Mouse (Mus musculus) lung, postnatal 0 days (tissue): Measurements from ENCODE around the gene Cdc14a. TPM values are rescaled to one million over a fixed set of nuclear protein-coding genes. Genes with fewer than 3 reads are reported as not detected.

Experiments
- ATAC-seq: fragments of 200-750 bp; cut with Nextera tagmentation; 2 replicates; pipeline ENCODE4 v1.8.0; 2017; ENCODE audit warnings: moderate library complexity
- DNase-seq: peaks from one replicate; pipeline ENCODE4 v3.0.0-alpha.2; 2016; ENCODE audit warnings: low spot score
- H3K27ac ChIP-seq: fragments of 300-500 bp; sonication (generic); 2 replicates; pipeline ENCODE4 v1.5.1; 2014; ENCODE audit warnings: antibody characterized with exemption, mild to moderate bottlenecking, low read length, mixed read lengths
- H3K27me3 ChIP-seq: fragments of 300-500 bp; sonication (generic); replicated peaks from 2 replicates; pipeline ENCODE4 v1.6.1; 2014; ENCODE audit warnings: low read length, mixed read lengths; ENCODE audit not compliant: insufficient read depth
- H3K36me3 ChIP-seq: fragments of 300-500 bp; sonication (generic); 2 replicates; pipeline ENCODE4 v1.6.1; 2014; ENCODE audit warnings: low read length, mixed read lengths; ENCODE audit not compliant: insufficient read depth
- H3K4me1 ChIP-seq: fragments of 300-500 bp; sonication (generic); 2 replicates; pipeline ENCODE4 v1.6.1; 2014; ENCODE audit warnings: antibody characterized with exemption, low read depth, low read length, mixed read lengths; ENCODE audit not compliant: insufficient read depth
- H3K4me2 ChIP-seq: fragments of 300-500 bp; sonication (generic); replicated peaks from 2 replicates; pipeline ENCODE4 v1.6.1; 2014; ENCODE audit warnings: low read depth, mild to moderate bottlenecking, low read length, moderate library complexity, mixed read lengths
- H3K4me3 ChIP-seq: fragments of 300-500 bp; sonication (generic); 2 replicates; pipeline ENCODE4 v1.5.1; 2014; ENCODE audit warnings: low read depth, low read length
- H3K9ac ChIP-seq: fragments of 300-500 bp; sonication (generic); replicated peaks from 2 replicates; pipeline ENCODE4 v1.6.1; 2014; ENCODE audit warnings: low read depth, mild to moderate bottlenecking
- H3K9me3 ChIP-seq: fragments of 300-500 bp; sonication (generic); 2 replicates; pipeline ENCODE4 v1.6.1; 2016; ENCODE audit warnings: low read length, mixed read lengths
- CTCF ChIP-seq: IDR thresholded peaks from 2 replicates; pipeline ENCODE4 v1.5.1; 2016; ENCODE audit warnings: antibody characterized with exemption, mild to moderate bottlenecking
- EP300 ChIP-seq: IDR thresholded peaks from 2 replicates; pipeline ENCODE4 v1.6.1; 2016; ENCODE audit warnings: antibody characterized with exemption, mild to moderate bottlenecking, control low read depth
- WGBS: fragments of 180-500 bp; shearing (Covaris S2); extraction: QIAGEN DNeasy Blood & Tissue Kit; methylation state at CpG from one replicate; pipeline ENCODE4 v1.1.7; 2014; 5-methylcytosine and 5-hydroxymethylcytosine counted together
- polyA plus RNA-seq: library from polyadenylated mRNA; unstranded; fragments of >200 nt; fragmentation: Nextera tagmentation; extraction: Ambion mirVana; gene quantifications from 2 replicates; pipeline ENCODE4 v1.2.1, GENCODE M21; 2015

Cdc14a gene
- polyA plus RNA-seq, 1 experiment from 2014 or later: 8.2 TPM

- Histone ChIP-seq H3K36me3 (no peaks in the 10 kb centered on the region), H3K4me3 (no peak overlapping the region), H3K4me2 (no peak overlapping the region), H3K27me3 (no peaks in the 10 kb centered on the region), H3K4me1 (no peaks in the 10 kb centered on the region), H3K27ac (no peak overlapping the region), H3K9me3 (no peaks in the 10 kb centered on the region), H3K9ac (no peak overlapping the region)
- 54% methylated on average over 3 of the region's 3 CpGs for WGBS
- TF ChIP-seq EP300: no peak
- no peak for ATAC-seq
- DNase-seq: no peak
Observed at GRCm38 (mm10) chr3:116434757-116435156, 10.9 kb upstream of the Cdc14a start.

GRCm38 (mm10) chr3:116425901-116426300, 2.1 kb upstream of the Cdc14a start:
- WGBS: 95% methylated on average over 6 of the region's 6 CpGs
- DNase-seq (no peak), ATAC-seq (no peak)
- Histone ChIP-seq H3K27ac (no peak overlapping the region), H3K27me3 (no peaks in the 10 kb centered on the region), H3K9ac (no peak overlapping the region), H3K4me3 (no peak overlapping the region), H3K4me2 (no peak overlapping the region), H3K9me3 (no peaks in the 10 kb centered on the region), H3K4me1 (peaks cover 4% of the 10 kb centered on the region; the same call in 1 of the 2 replicates), H3K36me3 (no peaks in the 10 kb centered on the region)
- TF ChIP-seq CTCF (no peak), EP300 (no peak)

GRCm38 (mm10) chr3:116424973-116425284, 1.1 kb upstream of the Cdc14a start:
- H3K27me3 ChIP-seq: no peaks in the 10 kb centered on the region
- H3K9me3 ChIP-seq: no peaks in the 10 kb centered on the region
- peak overlapping the region; percentile 80 for H3K27ac ChIP-seq
- peaks cover 4% of the 10 kb centered on the region; the same call in 1 of the 2 replicates for H3K4me1 ChIP-seq
- peak overlapping the region; percentile 82 for H3K4me3 ChIP-seq
- ATAC-seq (peak; percentile 78), DNase-seq (peak; percentile 97)
- no peaks in the 10 kb centered on the region for H3K36me3 ChIP-seq
- H3K4me2 ChIP-seq: peak overlapping the region; percentile 99
- TF ChIP-seq EP300: no peak
- TF ChIP-seq CTCF: peak; percentile 84
- peak overlapping the region; percentile 63; the same call in 1 of the 2 replicates for H3K9ac ChIP-seq
- WGBS: 0% methylated on average over 11 of the region's 11 CpGs

- H3K9ac ChIP-seq: peak overlapping the region; percentile 63
- 2% methylated on average over 30 of the region's 32 CpGs for WGBS
- DNase-seq (peak; percentile 28), ATAC-seq (no peak)
- H3K27ac ChIP-seq: peak overlapping the region; percentile 80
- TF ChIP-seq CTCF: no peak
- TF ChIP-seq EP300: no peak
- H3K4me2 ChIP-seq: peak overlapping the region; percentile 99
- peaks cover 4% of the 10 kb centered on the region; the same call in 1 of the 2 replicates for H3K4me1 ChIP-seq
- H3K4me3 ChIP-seq: peak overlapping the region; percentile 82
- H3K9me3 ChIP-seq: no peaks in the 10 kb centered on the region
- H3K27me3 ChIP-seq: no peaks in the 10 kb centered on the region
- H3K36me3 ChIP-seq: no peaks in the 10 kb centered on the region
Observed at GRCm38 (mm10) chr3:116424160-116424972, 534 bp upstream of the Cdc14a start.

- peak; percentile 66 for TF ChIP-seq CTCF
- TF ChIP-seq EP300: no peak
- H3K4me3 ChIP-seq: peak overlapping the region; percentile 82
- H3K9me3 ChIP-seq: no peaks in the 10 kb centered on the region
- peaks cover 4% of the 10 kb centered on the region; the same call in 1 of the 2 replicates for H3K4me1 ChIP-seq
- H3K4me2 ChIP-seq: peak overlapping the region; percentile 99
- peak overlapping the region; percentile 85; the same call in 1 of the 2 replicates for H3K27ac ChIP-seq
- H3K27me3 ChIP-seq: no peaks in the 10 kb centered on the region
- H3K36me3 ChIP-seq: no peaks in the 10 kb centered on the region
- under 1% methylated on average over 23 of the region's 23 CpGs for WGBS
- no peak for ATAC-seq
- peak; percentile 55 for DNase-seq
- peak overlapping the region; percentile 63 for H3K9ac ChIP-seq
Observed at GRCm38 (mm10) chr3:116422795-116423352, 958 bp downstream of the Cdc14a start.

- no peak for TF ChIP-seq CTCF
- no peak for TF ChIP-seq EP300
- H3K36me3 ChIP-seq: no peaks in the 10 kb centered on the region
- no peaks in the 10 kb centered on the region for H3K27me3 ChIP-seq
- no peak overlapping the region for H3K9ac ChIP-seq
- peaks cover 4% of the 10 kb centered on the region; the same call in 1 of the 2 replicates for H3K4me1 ChIP-seq
- no peak for DNase-seq
- no peak for ATAC-seq
- H3K27ac ChIP-seq: no peak overlapping the region
- WGBS: 49% methylated on average over 8 of the region's 8 CpGs
- H3K4me2 ChIP-seq: no peak overlapping the region
- no peak overlapping the region for H3K4me3 ChIP-seq
- no peaks in the 10 kb centered on the region for H3K9me3 ChIP-seq
Observed at GRCm38 (mm10) chr3:116422074-116422473, 1.8 kb downstream of the Cdc14a start.
